Mouse (Mus musculus) adrenal gland, postnatal 0 days (tissue): ENCODE data around the gene Lypd4. TPM values are rescaled to one million over a fixed set of nuclear protein-coding genes. Genes with fewer than 3 reads are reported as not detected.

Experiments
- polyA plus RNA-seq: library from polyadenylated mRNA; unstranded; fragments of >200 nt; fragmentation: Nextera tagmentation; extraction: Ambion mirVana; gene quantifications from 2 replicates; pipeline ENCODE4 v1.2.1, GENCODE M21; 2015

Lypd4 gene
- polyA plus RNA-seq = not detected in 2 replicates

DNA sequence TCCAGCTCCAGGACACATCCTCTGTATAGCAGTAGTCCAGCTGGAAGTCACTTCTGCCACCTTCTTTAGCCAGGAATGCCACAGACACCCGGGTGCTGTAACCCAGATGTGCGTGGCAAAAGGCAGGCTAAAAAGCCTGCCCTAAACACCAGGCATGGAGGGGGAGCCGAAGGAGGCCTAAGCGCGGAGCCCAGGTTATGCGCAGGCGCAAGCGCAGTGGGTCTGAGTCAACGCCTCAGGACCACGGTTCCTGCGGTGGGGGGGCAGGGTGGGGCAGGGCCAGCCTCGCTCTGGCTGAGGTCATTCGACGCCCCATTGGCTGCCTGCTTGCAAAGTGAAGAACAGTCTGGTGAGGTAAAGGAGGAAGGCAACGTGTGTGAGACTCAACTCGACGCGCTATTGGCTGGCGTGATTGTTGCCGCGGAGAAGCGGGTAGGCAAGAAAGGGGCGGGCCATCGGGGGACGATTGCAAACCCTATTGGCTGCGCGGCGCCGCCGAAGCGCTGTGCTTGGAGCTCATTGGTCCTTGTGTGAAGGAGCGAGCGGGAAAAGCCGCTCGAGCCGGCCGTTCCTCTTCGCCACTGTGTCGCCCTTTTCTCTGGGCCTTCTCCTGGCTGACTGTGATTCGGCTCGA is at the start of gene Lypd4, which contains the start of gene Dmrtc2:
Gene Lypd4, minus strand, starts transcription at position 410 of the 634 bp plus-strand sequence.
Gene Dmrtc2, plus strand, starts transcription at position 526 of the 634 bp plus-strand sequence.

GRCm38 (mm10) chr7:24902630-24903443 is 33.1 kb upstream of the Lypd4 start, which contains the start of gene Arhgef1:
Arhgef1 (plus strand) TSS chr7:24902912.

GRCm38 (mm10) chr7:24897224-24897623 is 27.5 kb upstream of the Lypd4 start, which contains the start of gene Cd79a:
Cd79a (plus strand) TSS chr7:24897381.

DNA sequence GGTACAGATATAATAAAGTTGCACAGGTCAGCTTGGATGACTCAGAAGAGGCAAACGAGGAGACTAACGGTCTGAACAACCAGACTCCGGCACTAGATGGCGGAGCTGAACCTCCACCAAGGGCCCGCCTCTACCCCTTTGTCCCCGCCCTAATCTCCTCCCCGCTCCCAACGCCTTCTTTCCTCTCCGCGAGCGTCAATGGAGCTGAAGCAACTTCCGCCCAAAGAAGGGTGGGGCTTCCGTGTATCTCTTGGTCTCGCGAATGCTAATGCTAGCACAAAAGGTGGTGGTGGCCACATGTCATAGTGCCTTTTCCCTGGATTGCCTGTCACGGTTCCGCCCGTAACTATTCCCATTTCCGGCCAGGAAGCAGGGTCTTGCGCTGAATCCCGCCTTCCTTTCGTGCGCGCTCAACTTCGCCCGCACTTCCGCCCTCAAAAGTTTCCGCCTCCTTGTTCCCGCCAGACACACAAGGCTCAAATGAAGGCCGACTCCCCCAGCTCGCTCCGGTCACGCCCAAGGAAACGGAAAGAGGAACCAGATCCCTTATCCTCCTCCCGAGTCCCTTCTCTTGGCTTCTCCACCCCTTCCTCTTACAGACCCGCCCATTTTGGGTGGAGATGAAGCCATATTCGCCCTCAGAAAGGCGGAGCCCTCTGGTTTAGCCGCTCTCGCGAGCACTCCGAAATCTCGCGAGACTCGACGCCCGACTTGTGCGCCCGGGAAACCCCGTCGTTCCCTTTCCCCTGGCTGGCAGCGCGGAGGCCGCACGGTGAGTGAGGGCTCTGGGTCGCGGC is 14.4 kb upstream of the Lypd4 start, which contains the start of gene Rps19:
Gene Rps19, plus strand, starts transcription at position 476 of the 797 bp plus-strand sequence.

DNA sequence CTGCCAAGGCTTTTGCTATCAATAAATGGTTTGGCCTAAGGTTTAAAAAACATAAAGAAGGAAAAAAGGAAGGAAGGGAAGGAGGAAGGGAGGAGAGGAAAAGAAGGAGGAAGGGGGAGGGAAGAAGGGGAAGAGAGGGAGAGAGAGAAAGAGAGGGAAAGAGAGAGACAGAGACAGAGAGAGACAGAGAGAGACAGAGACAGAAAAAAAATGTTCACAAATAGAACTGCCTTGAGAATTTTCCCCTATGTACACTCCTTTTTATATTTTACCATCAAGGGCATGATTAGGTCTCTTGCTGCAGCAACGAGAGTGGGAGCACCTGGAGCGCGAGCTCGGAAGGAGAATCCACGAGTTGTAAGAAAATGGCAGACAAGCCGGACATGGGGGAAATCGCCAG is 7.8 kb downstream of the Lypd4 start, which contains the start of gene Gm9844:
Gene Gm9844, plus strand, starts transcription at position 301 of the 400 bp plus-strand sequence.

Other genes starting within 250 kb of the Lypd4 start
- 1.6 and 2.0 TPM in 2 replicates for gene Lypd3, start 233.4 kb downstream of the Lypd4 start, polyA plus RNA-seq
- gene Tex101, start 193.3 kb downstream of the Lypd4 start, polyA plus RNA-seq = not detected in 2 replicates
- gene BC049730, start 160.7 kb downstream of the Lypd4 start, polyA plus RNA-seq = not detected in 2 replicates
- gene Gm4763, start 143.0 kb downstream of the Lypd4 start, polyA plus RNA-seq = not detected in 2 replicates
- gene Cd177, start 109.6 kb downstream of the Lypd4 start, polyA plus RNA-seq = 0.63 and 0.84 TPM in 2 replicates
- 0.36 and 0.82 TPM in 2 replicates for gene Ceacam10, start 92.7 kb downstream of the Lypd4 start, polyA plus RNA-seq
- 9.4 and 19.0 TPM in 2 replicates for gene Gm9844, start 7.7 kb downstream of the Lypd4 start, polyA plus RNA-seq
- gene Dmrtc2, start 116 bp upstream of the Lypd4 start, polyA plus RNA-seq = not detected in 2 replicates
- 1,981 and 2,504 TPM in 2 replicates for gene Rps19, start 14.4 kb upstream of the Lypd4 start, polyA plus RNA-seq
- 2.2 and 3.0 TPM in 2 replicates for gene Cd79a, start 27.4 kb upstream of the Lypd4 start, polyA plus RNA-seq
- gene Arhgef1, start 33.0 kb upstream of the Lypd4 start, polyA plus RNA-seq = 50.7 and 65.6 TPM in 2 replicates
- gene Gm4881, start 74.6 kb upstream of the Lypd4 start, polyA plus RNA-seq = not detected in 2 replicates
- gene Rabac1, start 102.8 kb upstream of the Lypd4 start, polyA plus RNA-seq = 474 and 646 TPM in 2 replicates
- 55.3 and 60.0 TPM in 2 replicates for gene Atp1a3, start 136.0 kb upstream of the Lypd4 start, polyA plus RNA-seq
- gene Grik5, start 202.4 kb upstream of the Lypd4 start, polyA plus RNA-seq = 4.1 and 5.5 TPM in 2 replicates
- 14.3 and 18.7 TPM in 2 replicates for gene Zfp574, start 202.6 kb upstream of the Lypd4 start, polyA plus RNA-seq